Mouse (Mus musculus) kidney, postnatal 25 days (tissue): ENCODE measurements at regions not wholly inside any gene's neighbourhood (a gene's known extent, or its start where the extent isn't known, plus 50 kb on each side); places are given as distances from the start of the nearest gene placed in this dataset.

ENCODE experiments used
- DNase-seq, 2 experiments: peaks; one replicate each; pipeline ENCODE4 v3.0.0; 2021; ENCODE audit warnings: mixed read lengths in 2 of 2

DNA sequence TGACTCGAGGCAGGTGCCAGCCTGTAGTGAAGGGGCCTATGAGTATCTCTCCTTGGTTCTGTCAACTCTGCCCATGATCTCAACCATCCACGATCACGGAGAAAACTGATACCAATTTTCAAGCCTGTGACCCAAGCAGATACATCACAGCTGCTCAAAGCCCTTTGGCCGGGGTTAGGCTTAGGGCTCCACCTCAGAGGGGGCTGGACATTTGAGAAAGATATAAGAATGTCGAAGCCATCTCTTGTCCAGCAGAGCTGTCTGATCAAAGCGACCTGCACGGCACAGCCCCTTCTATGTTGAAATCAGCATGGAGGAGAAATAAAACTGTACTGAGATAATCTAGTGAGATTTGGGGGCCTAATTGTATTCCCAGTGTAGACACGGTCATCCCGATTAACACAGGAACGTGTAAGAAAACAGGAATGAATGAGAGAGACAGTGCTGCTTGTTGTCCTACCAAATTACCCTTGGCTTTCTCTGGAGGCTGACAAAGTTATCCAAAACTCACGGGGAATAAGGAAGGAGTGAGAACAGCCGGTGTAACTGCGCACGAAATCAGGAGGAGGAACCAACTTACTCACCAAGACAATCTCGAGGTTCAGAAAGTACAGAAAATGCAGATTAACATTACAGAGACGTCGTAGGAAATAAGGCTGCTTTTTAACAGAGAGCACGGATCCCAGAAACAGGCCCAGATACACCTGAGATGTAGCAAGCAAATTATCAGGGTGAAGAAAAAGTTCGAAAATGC lies 212.7 kb upstream of the Amigo2 start:
- DNase-seq, result peak in 1 of 2 experiments; percentile 6

DNA sequence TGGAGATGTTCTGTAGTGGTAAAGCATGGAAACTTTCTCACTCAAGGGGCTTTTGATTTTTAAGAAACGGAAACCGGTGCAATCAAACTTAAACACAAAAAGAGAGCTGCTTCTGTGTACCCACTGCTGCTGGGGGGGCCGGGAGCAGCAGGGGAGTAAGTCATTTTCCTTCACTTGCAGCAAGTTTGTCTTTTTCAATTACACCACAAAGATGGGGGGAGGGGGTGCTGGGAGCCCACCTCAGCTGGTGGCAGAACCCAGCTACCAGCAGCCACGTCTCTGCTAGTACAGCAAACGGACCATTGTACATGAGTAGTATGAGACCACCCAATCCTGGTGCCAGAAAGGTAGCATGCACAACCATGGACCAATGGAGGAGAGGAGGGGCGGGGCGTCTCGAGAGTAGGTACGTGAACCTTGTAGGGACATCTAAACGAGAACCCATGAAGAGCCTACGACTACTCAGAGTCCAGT lies 211.7 kb upstream of the Amigo2 start:
- DNase-seq, result peak in 1 of 2 experiments; percentile 26

DNA sequence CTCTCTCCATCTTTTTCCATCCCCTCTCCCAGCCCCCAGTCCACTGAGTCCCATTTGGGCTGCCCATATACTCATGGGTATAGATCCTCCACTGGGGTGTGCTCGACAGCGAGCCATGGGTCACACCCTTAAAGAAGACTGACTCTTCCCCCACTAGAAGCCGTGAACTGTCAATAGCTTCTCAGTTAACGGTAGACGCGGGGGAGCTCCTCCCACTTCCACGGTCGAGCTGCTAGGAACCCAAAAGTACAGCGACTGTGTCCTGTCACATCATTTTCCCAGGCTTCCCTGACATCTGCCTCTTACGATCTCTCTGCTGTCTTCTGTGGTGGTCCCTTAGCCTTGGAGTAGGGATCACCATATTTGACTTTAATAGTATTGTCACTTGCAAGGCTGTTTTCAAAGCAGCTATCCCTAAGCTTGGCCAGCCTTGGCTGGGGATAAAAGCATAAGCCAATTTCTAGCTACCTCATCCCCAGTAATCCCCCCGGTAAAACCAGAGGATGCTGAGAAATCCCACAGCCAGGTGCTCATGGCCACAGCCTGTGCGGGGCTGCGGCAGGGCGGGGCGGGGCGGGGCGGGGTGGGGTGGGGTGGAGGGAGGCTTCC lies 211.2 kb upstream of the Amigo2 start:
- DNase-seq, result peak in 1 of 2 experiments; percentile 18

DNA sequence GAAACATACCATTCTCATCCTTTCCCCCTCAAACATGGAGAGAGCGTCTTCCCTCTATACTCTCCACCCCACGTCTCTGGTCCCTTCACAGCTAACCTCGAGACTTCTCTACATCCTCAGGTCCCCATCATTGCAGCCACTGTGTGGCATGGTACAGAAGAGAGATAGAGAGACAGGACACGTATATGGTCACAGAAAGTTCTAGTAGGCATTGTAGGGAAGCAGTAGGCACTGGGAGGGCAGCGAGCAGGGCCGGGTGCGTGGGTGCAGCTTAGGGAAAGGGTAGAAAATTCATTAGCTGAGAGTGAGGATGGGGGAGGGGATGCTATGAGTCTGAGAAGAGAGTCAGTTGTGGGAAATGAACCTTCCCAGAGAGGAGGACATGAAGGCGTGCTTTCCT lies 210.4 kb upstream of the Amigo2 start:
- DNase-seq, result no peak

DNA sequence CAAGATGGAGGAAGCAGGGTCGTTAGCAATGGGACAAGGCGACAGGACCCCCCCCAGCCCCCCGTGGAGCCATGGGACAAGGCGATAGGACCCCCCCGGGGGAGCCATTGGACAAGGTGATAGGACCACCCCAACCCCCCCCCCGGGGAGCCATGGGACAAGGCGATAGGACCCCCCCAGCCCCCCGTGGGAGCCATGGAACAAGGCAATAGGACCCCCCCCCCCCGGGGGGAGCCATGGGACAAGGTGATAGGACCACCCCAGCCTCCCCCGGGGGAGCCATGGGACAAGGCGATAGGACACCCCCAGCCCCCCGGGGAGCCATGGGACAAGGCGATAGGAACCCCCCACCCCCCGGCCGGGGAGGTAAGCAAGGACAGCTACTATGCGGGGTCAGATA lies 209.9 kb upstream of the Amigo2 start:
- peak in 1 of 2 experiments; percentile 48 for DNase-seq

DNA sequence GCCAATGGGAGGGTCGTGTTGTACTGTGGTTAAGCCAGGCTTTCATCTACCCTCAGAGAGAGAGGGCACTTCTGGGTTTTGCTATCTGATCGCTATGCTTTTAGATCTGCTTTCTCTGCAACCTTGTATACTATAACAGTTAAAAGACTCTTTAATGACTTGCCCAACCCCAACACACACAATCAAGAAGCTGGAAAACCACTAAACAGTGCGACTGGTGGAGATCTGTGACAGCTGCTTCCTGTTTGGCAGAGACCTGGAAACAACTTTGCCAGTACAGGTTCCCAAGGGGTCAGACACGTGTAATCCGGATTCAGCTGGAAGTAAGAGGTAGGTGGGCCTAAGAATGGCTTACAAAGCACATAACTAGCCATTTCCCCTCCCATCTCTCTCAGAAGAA lies 208.6 kb upstream of the Amigo2 start:
- DNase-seq, result peak in 1 of 2 experiments; percentile 40

DNA sequence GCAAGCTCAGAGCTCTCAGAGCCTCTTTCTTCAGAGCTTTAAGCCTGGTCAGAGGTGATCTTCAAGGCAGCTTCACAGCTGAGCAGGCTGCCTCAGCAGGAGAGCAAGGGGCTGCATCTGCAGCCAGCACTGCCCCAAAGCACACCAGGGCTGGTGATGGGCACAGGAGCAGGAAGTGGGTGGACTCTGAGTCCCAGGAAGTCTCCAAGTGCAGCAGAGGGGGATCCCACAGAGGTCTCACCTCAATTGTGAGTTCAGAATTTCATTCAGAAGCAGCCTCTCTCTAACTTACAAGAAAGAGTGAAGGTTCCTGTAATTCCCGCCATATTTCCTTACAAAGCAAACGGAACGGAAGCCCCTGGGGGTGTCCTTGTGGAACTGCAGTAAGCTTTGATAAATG lies 202.6 kb upstream of the Amigo2 start:
- no peak for DNase-seq

DNA sequence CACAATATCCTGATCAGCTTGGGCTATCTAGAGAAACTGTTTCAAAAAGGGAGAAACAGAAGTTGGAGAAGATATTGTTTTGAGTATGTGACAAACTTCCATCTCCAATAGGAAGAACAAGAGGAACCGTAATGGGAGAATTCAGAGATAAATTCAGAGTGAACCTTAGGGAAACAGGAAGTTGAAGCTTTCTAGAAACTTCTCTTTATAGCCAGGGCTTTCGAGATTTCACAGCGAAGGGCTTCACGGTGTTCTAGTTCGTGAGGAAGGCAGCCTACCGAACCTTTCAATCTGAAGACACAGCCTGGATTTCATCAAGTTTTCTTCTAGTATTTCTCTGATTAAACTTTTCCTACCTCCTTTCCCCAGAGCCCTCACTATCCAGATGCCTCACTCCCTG lies 201.9 kb upstream of the Amigo2 start:
- no peak for DNase-seq

DNA sequence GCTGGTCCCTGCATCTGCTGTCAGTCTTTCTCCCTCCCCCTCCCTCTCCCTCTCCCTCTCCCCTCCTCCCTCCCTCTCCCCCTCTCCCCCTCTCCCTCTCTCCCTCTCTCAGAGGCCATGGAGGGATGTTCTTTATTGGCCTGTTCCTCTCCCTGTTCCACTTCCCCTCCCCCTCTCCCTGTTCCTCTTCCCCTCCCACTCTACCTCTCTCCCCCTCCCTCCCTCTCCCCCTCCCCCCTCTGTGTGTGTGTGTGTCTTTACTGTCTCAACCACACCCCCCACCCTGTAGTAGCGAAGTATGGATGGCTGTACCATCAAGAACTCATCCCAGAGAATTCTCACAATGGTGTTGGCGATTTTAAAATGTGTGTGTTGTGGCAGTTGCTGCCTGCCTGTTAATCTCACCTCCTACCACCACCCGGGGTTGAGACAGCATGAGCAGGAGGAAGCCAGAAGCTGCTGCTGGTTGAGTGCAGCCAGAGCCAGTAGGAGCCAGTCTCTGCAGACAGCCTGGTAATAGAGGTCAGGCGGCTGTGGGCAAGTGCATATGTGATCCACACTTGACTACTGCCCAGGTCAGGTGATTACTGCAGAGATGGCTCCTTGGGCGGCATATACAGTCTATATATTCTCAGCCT lies 201.3 kb upstream of the Amigo2 start:
- no peak for DNase-seq

DNA sequence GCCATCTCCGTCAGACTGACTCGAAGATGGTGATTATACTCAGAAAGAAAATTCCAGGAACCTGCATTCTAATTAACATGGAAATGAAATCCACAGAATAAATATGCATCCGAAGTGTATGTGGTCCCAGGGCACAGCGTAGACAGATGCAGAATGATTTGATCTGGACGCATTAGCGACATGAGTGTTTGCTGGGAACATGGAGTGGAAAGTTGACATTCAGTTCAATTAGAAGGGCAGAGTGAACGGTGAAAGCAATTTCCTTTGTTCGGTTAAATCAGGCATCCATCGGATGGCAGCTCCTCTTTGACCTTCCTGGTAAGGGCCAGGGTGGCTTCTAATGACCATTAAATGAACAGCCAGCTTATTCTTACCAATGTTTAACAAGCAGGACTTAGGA lies 199.1 kb upstream of the Amigo2 start:
- no peak for DNase-seq

DNA sequence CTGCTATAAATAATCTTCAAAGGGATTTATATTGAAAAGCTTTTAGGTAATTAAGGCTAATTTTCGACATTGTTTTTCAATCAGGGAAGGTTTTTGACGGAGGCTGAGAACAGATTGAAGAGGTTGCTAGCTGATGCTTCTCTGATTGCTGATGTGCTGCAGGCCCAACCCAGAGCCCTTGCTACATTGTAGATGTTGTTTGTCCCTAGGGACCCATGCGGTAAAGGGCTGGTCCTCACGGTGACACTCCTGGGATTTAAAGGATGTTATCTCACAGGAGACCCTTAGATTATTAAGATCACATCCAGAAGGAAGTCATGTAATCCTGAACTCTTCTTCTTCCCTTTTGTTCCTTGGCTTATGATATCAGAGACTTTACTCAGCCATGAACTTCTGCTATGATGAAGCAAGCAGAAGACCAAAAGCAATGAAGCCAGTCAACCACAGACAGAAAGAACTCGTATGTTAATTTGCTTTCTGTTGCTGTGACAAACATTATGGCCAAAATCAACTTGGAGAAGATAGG lies 191.2 kb upstream of the Amigo2 start:
- no peak for DNase-seq
